Mouse (Mus musculus): ENCODE measurements at regions not wholly inside any gene's neighbourhood (a gene's known extent, or its start where the extent isn't known, plus 50 kb on each side); places are given as distances from the start of the nearest gene placed in this dataset.
A peak's percentile ranks its signal among the peaks of the same experiment; 100 is the strongest.

DNA sequence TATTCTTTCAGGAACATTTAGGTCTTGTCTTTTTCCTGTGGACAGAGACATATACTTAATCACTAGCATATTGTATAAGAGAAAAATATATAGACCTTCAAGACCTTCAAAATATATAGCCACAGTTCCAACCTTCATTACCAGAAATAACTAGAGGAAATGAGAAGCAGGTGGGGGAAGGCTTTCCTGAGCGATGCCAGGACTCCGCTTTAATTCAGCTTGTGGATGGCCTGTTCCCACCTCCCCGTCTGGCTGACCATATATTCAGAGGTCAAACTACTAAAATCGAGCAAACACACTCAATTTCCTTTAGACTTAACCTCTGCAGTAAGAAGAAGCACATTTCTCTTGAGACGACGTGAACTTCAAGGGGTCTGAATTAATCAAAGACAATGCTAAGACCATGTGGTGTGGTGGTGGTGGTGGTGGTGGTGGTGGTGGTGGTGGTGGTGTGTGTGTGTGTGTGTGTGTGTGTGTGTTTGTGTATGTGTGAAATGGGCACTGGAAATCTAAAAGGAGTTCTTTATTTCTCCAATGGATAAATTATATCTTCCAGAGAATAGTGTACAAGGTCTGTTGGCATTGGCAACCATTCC lies 62.7 kb upstream of the Bach2 start:
- ATAC-seq (replicated peaks; ENCODE audit: low FRiP score, poor library complexity, severe bottlenecking): no peak

DNA sequence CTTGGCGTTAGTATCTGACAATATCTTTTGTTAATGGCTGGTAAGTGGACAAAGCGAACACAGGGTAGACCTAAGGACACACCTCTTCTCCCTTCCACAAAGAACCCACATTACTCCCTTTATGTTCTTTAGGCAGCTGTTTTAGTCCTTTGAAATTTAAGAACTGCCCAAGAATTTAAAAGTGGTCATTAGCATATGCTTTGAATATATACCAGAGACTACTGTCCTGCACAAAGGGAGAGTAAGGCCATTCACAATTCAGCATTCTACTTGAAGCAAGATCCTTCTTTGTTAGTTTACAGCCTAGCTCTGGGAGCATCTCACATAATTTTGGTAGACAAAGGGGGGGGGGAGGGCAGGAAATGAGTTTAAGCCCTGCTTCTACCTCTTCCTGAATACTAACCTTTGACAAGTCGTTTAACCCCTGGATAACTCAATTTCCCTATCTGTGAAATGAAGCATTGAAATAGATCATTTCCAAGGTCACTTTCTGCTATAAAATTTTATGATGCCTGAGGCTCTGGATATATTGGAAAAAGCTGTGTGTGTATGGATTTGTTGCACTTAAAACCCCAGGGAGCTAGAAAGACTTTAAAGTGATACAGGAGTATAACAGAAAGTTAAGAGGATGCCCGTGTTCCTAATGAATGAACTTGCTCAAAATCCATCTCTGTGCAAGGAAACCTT lies 62.0 kb upstream of the Bach2 start:
- no peak for ATAC-seq (replicated peaks; ENCODE audit: low FRiP score, poor library complexity, severe bottlenecking)

DNA sequence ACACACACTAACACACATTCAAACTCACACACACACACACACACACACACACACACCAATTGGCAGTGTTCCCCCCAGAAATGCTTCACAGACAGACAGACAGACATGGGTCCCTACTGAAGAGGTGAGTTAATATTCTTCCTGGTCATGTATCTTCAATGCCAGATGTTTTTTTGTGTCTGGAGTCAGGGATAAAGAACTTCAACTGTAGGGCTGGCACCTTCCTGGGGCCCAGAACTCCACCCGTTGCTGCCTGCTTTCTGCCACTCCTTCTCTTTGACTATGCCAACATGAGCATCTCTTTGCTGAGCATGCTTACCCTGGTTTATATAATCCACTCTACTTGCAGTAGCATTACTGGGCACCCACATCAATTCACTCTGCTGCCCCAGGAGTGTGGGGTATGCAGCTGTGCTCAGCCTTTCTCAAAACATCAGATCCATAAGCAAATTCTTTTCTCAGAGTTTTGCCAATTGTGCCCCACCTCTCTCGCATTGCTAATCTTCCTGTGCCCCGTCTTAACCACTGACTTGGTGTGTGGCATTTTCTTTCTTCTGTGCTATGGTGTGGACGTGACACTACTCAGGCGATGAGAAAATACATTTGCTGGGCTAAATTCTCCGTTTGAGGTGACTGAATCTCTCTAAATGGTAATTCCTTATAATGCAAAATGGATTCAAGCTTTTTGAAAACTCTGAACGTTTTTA lies 60.5 kb upstream of the Bach2 start:
- peak; percentile 77 for ATAC-seq (replicated peaks; ENCODE audit: low FRiP score, poor library complexity, severe bottlenecking)

GRCm38 (mm10) chr4:32179707-32180241 lies 58.8 kb upstream of the Bach2 start:
- ATAC-seq (replicated peaks; ENCODE audit: low FRiP score, poor library complexity, severe bottlenecking): no peak

GRCm38 (mm10) chr4:32183791-32184190 lies 54.8 kb upstream of the Bach2 start:
- no peak for ATAC-seq (replicated peaks; ENCODE audit: low FRiP score, poor library complexity, severe bottlenecking)

- ATAC-seq (replicated peaks; ENCODE audit: low FRiP score, poor library complexity, severe bottlenecking): no peak
Measured at GRCm38 (mm10) chr4:32185986-32186385, 52.6 kb upstream of the Bach2 start.

GRCm38 (mm10) chr4:32187154-32187553 lies 51.5 kb upstream of the Bach2 start:
- ATAC-seq (replicated peaks; ENCODE audit: low FRiP score, poor library complexity, severe bottlenecking): no peak

DNA sequence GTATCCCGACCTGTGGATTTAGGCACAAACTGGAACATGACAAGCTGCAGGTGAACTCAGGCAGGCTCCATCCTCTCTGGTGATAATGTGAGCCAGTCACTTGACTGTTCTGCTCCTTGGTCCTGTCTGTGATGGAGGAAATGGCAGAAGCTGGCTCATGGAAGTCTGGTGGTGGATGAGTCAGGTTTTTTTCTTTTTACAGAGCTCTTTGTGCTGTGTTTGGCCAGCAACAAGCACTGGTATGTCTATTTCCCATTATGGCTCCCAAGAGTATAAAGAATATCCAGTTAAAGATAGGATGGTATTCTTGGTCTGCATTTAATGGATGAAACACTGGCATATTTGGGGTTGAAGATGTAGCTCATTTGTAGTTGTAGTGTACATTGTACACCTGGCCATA lies 50.5 kb upstream of the Bach2 start:
- ATAC-seq (replicated peaks; ENCODE audit: low FRiP score, poor library complexity, severe bottlenecking): no peak

DNA sequence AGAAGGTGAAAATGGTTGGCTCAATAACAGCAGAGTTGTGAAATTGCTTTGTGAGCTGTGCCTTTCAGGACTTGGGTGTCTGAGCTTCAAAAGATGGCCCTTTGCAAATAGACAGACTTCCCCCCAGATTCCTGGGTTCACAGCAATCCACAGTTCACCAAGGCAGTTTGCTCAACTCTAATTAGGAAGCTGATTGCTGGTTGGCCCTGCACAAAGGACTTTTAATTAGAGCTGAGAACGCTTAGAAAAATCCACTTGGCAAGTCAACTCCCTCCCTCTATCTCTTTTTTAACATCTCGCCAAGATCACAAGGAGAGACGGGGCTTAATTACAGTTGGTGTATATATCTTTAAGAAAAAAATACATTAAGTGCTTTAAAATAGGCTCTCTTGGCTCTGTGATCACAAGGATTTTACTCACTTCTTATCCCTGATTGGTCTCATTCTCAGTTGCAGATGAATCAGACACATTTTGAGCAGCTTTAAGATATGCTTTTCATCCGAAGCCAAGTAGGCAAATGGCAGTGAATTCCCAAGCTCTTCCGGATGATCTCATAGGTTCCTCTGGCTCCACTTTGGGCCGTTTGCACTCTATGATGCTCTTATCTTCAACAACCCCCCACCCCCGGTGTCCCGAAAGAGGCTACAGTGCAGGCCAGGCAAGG lies 49.7 kb upstream of the Bach2 start:
- no peak for ATAC-seq (replicated peaks; ENCODE audit: low FRiP score, poor library complexity, severe bottlenecking)

All from erythroblast, adult 5-6 weeks (primary cell).